Mouse (Mus musculus) left cerebral cortex, postnatal 14 days (tissue): ENCODE measurements around the gene Zdhhc1. TPM values are rescaled to one million over a fixed set of nuclear protein-coding genes. Genes with fewer than 3 reads are reported as not detected.

ENCODE experiments used
- DNase-seq, 2 experiments: peaks; one replicate each; pipeline ENCODE4 v3.0.0; 2021 to 2022; ENCODE audit warnings: low spot score in 2 of 2, mixed read lengths in 1 of 2
- intact Hi-C: fragments of 180-260 bp; cut with DNase I; formaldehyde crosslinking; loops from one replicate; pipeline ENCODE4 v1.15.1; 2025
- total RNA-seq, 2 experiments: library from RNA; stranded (reverse); gene quantifications; 2 replicates each; pipeline ENCODE4 v1.2.3; 2021

Zdhhc1 gene
- total RNA-seq, 2 experiments from 2014 or later: 26.8 to 27.5 TPM

DNA sequence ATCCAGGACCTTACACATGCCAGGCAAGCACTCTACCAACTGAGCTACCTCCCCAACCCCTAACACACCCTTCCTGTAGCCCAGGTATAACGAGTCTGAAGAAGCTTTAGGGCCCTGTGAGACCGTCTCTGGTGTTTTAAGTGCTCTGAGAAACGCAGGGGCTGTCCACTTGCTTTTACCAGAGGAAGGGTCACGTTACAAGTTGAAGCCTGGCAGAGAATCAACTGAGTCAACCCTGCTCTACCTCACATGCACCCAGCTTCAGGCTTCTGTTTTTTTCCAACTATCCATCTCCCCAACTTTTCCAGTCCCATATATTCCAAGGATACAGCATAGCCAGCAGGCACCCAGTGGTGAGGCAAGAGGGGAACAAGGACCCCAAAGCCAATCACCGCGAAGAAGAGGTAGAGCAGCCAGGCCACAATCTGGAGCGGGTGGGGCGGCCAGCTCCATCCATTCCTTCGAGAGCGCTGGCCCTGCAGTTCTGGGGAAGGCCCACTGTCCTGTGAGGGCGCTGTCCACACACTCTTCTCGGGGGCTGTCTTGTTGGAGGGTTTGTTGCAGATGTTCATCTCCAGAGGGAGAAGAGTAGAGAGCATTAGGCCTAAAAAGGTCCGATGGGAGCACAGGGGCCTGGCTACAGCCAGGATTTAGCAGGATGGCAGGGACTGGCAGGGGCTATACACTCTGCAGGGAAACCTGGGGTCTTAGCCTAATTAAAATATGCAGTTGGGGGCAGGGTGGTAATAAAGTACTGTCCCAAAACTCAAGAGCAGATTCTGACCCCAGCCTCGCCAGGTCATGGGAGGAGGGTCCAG lies 13.3 kb downstream of the Zdhhc1 start:
- intact Hi-C loops: no loop called here
- DNase-seq: peak in 1 of 2 experiments; percentile 22

DNA sequence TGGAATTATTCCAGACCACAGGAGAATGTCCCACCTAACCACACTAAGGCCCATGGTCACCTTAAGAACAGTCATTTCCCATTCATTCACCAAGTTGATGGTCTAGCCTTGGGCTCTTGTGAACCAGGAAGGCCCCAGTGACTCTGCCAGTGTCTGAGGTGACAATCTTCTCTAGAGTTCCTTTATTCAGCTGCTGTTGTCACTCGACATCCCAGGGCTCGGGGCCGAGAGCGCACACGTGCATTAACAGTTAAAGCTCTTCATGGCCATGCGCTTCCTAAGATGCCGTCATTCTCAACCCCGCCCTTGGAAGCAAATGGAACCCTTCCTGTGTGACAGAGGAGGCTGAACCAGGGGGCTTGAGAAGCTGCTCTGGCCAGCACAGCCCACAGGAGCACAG lies 14.6 kb downstream of the Zdhhc1 start:
- intact Hi-C loops: no loop called here

DNA sequence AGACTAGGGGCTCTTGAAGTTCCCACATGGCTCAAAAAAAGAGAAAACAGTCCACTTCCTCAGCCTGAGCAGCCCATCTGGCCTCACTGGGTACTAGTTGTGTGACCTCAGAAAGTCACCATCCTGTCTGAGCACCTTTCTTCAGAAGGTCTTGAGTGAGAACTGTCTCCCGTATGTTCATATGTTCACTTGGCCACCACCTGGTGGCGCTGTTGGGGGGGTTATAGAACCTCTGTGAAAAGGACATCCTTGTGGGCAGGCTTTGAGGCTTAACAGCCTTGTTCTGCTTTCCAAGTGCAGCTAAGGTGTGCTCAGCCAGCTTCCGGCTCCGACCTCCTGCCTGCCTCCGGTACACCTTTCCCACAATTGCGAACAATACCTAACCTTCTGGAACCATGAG lies 15.2 kb downstream of the Zdhhc1 start:
- no peak for DNase-seq
- intact Hi-C loops: no loop called here

More for the DNA sequence above, 14.6 kb downstream of the Zdhhc1 start:
- no peak for DNase-seq

DNA sequence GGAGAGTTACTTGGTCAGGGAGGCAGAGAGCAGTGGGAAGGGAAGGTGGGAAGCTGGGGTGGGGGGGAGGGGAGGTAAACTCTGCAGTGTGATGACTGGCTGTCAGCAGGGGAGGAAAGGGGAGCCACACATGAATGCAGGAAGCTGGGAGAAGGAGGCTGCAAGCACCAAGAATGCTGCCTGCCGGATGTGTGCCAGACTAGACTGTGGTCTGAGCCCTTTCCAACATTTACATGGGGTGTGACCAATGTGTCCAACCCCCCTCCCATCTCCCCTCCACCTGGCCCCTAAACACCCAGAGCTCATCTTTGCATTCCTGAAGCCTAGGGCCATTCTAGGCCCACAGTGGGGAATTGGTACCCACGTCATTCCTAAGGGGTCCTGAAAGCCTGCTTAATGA lies 15.7 kb downstream of the Zdhhc1 start:
- intact Hi-C loops: no loop called here

DNA sequence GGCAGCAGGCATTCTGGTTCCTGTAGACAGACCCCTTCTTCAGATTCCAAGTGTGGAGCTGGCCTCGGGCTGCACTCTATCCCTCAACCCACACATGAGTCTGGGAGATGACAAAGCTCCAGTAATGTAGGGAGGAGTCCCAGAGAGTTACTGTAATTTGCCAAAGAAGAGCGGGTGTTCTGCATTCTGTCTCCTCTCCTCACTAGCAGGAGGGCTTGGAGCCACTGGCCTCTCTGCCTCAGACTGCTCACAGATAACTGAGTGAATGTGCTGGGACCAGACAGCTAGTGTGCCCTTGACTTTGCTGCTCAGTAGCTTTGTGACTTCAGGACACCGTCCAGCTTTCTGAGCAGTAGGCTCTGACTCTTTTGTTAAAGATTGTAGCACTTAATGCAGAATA lies 18.9 kb downstream of the Zdhhc1 start:
- intact Hi-C loops: no loop called here
- DNase-seq: no peak

More for the DNA sequence above, 15.7 kb downstream of the Zdhhc1 start:
- DNase-seq: no peak

DNA sequence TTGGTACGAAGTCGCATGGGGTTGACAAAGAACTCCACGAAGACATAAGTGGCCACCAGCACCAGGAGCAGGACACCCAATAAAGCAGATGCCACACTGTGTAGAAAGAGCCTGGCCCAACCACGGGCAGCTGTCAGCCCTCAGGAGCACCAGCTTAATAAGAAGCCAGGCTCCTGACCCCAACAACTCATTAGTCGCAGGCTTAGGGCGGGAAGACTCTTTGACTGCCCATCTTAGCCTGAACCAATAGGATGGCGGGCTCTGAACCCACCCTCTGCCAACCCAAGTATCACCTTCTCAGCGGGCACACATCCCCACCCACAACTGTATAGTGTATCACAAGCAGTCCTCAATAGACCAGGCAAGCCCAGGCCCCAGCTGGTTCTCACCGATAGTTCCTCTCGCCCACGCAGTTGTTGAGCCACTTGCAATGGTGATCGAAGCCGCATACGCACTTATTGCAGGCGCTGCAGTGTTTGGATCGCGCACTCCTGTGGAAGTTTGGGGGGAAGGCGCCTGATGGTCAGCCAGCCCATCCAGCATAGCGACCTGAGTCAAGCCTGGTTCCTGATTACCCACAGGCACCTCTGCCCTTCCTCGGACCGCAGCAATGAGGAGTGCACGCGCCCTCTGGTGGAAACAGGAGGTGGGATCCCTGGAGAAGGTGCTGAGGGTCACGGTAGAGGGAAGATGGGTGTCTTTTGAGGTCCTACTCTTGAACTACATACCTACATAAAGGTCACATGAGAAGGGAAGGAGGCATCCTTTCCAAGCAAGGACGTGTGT lies 19.9 kb downstream of the Zdhhc1 start:
- intact Hi-C loops: no loop called here
- DNase-seq: peak in 1 of 2 experiments; percentile 41

DNA sequence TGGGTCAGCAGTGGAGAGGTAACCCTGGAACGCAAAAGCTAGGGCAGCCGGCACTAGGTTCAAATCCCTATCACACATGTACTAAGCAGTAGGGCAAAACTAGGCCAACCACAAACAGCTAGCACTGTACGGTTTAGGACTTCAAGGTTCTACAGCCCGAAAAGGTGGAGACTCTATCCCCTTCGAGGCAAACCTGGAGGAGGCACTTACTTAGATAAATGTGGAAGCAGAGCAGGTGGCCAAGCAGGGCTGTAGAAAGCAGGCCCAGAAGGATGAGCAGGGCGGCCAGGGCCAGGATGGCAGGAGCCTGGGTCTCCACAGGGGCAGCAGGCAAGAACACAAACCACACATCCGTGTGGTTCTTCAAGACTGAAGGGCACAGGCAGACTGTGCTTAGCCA lies 20.5 kb downstream of the Zdhhc1 start:
- intact Hi-C loops: no loop called here
- no peak for DNase-seq

DNA sequence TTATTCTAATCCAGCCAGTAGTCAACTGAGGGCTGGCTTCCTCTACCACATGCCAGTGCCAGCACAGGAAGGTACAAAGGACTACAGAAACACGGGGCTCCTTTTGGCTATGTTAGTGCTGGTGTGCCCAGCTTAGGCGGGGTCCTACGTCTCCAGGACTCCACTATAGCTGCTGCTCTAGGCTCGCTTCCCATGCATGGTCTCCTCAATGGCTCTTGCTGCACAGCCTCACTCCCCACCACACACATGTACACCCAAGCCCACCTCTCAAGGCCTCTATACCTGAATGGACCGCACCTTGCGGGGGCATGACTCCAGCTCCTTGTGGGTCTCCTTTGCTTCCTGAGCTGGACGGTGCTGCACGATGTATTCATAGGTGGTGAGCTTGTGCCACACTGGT lies 21.0 kb downstream of the Zdhhc1 start:
- intact Hi-C loops: no loop called here
- no peak for DNase-seq

DNA sequence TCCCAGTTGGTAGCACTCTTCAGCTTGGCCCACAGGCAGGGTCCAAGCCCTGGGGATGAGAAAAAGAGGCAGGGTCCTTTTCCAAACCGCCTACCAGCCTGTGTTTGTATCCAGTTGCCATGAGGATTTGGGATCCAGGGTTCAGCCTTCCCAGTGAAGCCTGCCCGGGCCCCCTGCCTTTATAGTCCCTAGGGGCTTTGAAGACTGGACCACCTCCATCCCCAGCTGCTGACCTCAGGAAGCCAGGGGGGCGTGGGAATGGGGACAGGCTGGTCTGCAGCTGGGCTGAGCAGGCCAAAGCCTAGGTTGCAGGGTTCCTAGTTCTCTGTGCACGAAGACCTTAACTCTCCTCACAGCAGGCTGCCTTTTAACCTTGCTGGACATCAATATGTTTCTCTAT lies 21.4 kb downstream of the Zdhhc1 start:
- no peak for DNase-seq
- intact Hi-C loops: no loop called here

DNA sequence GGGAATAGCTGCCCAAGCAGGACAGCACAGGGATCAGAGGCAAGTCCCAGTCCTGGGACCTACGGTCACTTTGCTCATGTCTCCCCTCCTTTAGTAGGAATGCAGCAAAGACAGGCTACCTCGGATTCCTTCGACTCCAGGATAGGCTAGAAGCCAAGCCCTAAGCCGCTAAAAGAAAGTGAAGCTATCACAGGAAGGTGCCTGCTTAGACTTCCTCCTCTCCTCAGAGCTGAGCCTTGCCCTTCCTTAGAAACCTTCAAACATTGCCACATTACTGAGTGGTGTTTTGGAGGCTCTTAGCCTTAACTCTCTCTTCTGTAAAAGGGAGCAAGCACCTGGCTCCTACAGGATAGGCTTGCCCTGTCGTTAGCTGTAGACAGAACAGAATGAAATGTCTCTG lies 22.0 kb downstream of the Zdhhc1 start:
- intact Hi-C loops: no loop called here

DNA sequence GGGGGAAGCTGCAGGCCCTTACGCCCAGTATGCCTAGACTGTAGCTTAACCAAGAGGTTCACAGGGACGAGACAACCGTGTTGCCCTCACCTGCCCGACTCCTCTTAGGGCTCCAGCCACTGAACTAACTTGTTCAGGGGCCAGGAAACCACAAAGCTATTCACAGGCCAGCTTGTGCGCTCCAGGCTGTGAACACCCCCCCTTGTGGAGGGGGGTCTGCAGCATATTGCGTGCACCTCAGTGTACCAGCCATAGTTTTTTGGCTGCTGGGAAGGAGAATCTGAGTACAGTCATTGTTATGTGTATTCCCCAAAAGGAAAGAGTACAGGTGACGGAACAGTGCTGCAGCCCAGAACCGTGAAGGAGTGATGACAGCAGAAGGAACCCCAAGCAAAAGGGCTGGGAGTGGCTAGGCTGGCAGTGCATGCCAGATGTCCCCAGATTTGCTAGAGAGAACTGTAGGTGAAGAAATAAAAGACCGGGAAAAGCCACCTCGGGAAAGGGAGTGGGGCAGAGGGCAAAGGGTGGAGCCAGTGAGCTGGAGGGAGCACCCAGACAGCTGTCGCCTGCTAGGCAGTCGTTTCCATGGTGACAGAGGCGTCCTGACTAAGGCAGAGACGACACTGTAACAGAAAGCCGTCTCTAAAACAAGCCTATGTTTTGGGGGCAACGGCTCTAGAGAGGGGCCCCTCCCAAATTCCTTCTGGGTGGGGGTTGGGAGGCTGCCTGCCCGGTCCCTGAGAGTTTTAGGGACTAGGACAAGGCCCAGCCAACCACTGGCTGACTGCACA lies 22.7 kb downstream of the Zdhhc1 start:
- peak in 1 of 2 experiments; percentile 64 for DNase-seq
- intact Hi-C loops: no loop called here

More for the DNA sequence above, 22.0 kb downstream of the Zdhhc1 start:
- DNase-seq: no peak

DNA sequence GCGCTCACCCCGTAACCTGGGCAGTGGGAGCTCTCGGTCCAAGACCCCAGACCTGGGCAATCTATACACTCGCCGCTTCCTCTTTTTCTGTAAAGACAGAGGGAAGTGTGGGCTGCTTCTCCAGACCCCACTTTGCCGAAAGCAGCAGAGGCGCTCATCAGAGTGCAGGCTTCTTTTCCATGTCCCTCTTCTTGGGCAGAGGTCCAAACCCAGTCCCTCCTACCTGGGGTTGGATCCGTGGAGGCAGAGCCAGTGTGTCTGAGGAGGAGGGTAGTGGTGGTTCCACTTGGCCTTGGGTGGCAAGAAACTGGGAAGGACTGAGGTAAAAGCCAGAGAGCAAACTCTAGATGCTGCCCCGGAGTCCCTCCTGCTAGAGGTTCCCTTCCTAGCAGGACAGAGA lies 23.7 kb downstream of the Zdhhc1 start:
- no peak for DNase-seq
- intact Hi-C loops: no loop called here

DNA sequence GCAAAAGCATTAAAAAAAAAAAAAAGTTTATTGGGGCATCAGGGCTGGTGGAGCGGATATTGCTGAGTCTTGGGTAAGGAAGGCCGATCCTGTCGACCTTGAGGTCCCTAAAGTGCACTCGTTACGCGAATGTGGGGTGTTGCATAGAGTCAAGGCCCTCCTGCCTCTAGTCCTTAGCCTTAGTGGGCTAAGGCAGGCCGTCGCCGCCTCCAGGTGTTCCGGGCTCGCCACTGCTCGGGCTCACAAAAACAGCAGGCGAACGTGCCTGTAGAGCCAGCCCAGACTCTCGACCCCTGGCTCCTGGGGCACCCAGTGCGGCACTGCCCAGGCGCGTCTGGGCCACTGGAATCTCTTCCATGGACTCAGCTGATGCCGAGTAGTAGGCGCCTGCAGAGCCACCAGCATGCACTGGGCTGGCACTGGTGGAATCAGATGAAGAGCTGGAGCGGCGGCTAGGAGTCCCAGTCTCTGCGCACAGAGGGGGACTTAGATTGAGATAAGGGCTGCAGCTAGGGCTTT lies 24.2 kb downstream of the Zdhhc1 start:
- no peak for DNase-seq
- intact Hi-C loops: no loop called here

DNA sequence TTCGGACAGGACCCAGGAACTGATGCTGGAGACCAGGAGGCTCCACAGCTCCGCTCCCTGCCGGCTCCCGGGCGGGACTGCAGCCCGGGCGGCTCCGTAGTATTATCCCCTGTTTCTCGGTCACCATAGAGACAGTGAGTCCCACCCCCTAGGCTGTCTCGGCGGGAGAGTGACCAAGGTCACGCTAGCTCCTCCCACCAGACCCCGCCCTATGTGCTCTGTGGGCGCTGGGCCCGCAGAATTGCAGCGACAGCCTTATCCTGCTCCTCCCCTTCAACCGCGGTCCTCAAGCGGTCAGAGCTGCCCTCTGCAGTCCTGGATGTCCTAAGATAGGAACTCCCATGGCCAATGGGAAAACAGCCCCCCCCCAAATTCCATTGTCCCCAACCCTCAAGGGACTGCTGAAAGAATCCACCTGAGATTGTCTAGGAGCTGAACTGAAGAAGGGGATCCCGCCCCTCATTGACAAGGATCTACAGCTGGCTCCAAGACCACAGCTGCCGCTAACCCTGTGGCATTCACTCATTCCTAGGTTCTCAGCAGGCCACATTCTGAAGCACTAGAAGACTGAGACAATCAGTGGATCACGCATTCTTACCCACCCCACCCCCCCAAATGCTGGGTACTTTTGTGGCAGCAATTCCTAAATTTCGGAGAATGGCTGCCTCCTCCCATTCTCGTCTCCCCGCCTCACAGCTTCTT lies 25.2 kb downstream of the Zdhhc1 start, which contains the start of gene Tppp3:
Gene Tppp3, minus strand, starts transcription at position 213 of the 702 bp plus-strand sequence.
- intact Hi-C loops: no loop called here
- DNase-seq: peak; percentile 74 to 87

DNA sequence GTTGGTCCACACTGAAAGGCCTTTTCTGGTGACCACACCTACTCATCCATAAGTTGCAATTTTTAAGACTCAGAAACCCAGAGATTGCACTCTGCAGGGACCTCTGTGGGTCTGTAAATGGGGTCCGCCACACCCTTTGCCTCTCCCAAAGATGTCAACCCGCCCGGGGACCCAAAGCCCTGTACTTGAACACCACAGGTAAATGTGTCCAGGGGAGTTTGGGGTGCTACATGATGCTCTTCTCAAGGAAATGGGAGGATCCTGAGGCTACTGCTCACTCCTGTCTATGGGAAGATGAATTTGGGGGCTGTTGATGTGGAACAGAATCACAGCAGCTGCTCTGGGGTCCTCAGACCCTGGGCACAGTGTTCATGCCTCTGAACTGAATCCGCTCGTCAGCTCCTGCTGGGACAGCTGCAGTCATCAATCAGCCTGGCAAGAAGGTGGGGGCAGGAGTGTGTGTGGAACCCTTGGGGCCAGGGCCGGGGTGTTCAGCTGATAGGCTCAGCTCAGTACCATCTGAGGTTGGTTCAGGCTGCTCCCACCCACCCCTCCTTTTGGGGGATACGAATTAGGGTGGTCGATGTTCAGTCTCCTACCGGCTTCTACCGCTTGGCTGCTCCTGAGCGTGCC lies 25.9 kb downstream of the Zdhhc1 start:
- DNase-seq: no peak
- intact Hi-C loops: no loop called here

DNA sequence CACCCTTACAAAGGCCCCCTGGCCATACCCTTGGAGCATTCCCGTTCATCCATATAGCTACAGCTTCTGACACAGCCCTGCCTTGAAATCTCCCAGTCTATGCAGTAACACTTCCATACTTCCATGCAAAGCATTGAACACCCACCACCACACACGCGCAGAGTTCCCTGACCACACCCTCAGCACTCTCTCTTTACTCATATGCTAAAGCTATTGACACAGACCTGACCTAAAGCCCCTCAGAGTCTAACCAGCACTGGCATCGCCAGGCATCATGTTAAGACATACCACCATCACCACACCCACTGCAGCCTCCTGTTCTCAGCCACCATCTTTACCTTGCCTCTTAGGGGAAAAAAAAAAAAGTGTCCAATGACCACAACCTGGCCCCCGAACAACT lies 26.4 kb downstream of the Zdhhc1 start:
- intact Hi-C loops: no loop called here
- DNase-seq: no peak

DNA sequence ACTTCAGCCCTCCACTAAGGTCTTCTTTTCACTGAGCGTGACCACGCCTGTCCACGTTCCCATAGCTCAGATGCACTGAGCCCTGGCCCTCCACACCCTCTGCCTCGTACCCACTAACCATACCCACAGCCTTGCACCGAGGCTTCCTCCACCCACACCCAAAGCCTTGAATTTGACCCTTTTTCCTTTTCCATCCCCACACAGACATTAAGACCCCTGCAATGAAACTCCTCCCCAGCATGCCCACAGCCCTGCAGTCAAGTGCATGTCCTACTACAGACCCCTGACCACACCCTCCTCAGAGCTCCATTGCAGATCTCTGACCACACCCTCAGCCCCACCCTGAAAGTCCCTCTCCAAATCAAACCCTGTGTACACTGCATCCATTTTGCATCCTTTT lies 26.9 kb downstream of the Zdhhc1 start:
- intact Hi-C loops: no loop called here
- no peak for DNase-seq

DNA sequence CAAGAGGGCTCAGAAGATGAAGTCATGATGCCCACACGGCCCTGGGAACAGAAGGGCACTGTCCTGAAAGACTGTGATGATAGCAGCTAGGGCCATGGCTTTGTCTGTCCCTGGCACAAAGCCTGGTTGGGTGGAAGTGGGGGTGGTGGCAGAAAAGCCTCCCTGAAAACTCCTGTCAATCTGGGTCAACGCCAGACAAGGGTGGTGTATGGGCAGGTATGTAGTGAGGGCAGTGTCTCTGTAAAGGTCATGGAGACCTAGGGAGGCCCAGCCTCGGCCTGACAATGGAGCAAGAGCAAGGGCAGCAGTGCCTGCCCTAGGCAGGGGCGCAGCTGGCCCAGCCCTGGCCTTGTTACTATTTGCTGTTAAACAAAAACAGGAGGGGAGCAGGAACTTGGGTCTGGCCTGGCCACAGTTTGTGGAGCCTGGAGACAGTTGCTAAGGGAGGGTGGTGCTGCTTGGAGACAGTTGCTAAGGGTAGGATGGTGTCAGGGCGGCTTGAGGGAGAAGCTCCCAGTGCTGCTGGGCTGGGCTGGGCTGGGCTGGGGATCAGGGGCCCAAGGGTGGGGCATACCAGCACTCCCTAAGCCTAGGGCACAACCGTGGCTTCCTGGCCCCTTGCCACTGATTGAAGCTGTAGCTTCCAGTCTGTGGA lies 27.5 kb downstream of the Zdhhc1 start:
- intact Hi-C loops: no loop called here
- DNase-seq: peak in 1 of 2 experiments; percentile 37
